Mouse (Mus musculus): ENCODE data around the gene Abcb6. TPM values are rescaled to one million over a fixed set of nuclear protein-coding genes. Genes with fewer than 3 reads are reported as not detected.

Gene Abcb6
- polyA plus RNA-seq (2014; fragmentation: Nextera tagmentation; extraction: Ambion mirVana) = 21.7 and 24.5 TPM in 2 replicates

DNA sequence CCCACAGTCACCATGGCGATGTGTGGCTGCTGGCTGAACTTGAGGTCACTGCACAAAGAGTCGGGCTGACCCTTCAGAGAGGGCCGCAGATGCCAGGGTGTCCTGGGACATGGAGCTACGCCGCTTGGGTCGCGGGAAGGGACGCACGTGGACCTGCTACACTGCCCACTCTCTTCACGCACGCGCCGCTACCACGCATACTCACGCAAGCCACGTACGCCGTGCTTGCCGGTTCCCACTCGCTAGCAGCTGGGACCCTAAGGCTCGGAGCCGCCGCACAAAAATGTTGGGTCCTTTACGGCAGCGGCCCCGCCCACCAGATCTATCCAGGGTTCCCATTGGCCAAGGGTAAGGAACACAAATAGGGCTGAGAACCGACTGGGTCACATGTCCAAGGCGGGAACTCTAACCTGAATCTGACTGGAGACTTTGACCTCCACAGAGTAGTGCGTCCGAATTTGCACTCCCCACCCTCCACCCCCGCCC is at the start of gene Abcb6:
Abcb6 (minus strand) TSS at position 288 of the 486 bp plus-strand sequence.
- Histone ChIP-seq H3K27ac (replicated peaks; ENCODE audit: low read depth, low read length) (no peak within 1 kb of the TSS), H3K9ac (ENCODE audit: low read depth, low read length) (peak within 1 kb of the TSS; percentile 68), H3K4me2 (ENCODE audit: low read depth, low read length) (peak within 1 kb of the TSS; percentile 99), H3K4me3 (ENCODE audit: low read depth, low read length) (peak within 1 kb of the TSS; percentile 56), H3K36me3 (ENCODE audit: control insufficient read depth, insufficient read depth, low read length) (peaks cover 57% of the 10 kb centered on the region), H3K4me1 (ENCODE audit: control insufficient read depth, insufficient read depth, low read length) (peaks cover 6% of the 10 kb centered on the region), H3K27me3 (replicated peaks; ENCODE audit: control insufficient read depth, insufficient read depth, low read length) (no peaks in the 10 kb centered on the region), H3K9me3 (ENCODE audit: control insufficient read depth, low read length) (no peaks in the 10 kb centered on the region)
- DNase-seq (ENCODE audit: low spot score) = peak; percentile 96
- WGBS = under 1% methylated on average over 27 of the region's 31 CpGs
- peak; percentile 98 for ATAC-seq (ENCODE audit: low read depth)

- Histone ChIP-seq H3K4me3 (ENCODE audit: low read depth, low read length) (no peak overlapping the region), H3K9me3 (ENCODE audit: control insufficient read depth, low read length) (no peaks in the 10 kb centered on the region), H3K27ac (replicated peaks; ENCODE audit: low read depth, low read length) (no peak overlapping the region), H3K36me3 (ENCODE audit: control insufficient read depth, insufficient read depth, low read length) (no peaks in the 10 kb centered on the region), H3K27me3 (replicated peaks; ENCODE audit: control insufficient read depth, insufficient read depth, low read length) (no peaks in the 10 kb centered on the region), H3K4me2 (ENCODE audit: low read depth, low read length) (no peak overlapping the region), H3K4me1 (ENCODE audit: control insufficient read depth, insufficient read depth, low read length) (no peaks in the 10 kb centered on the region), H3K9ac (ENCODE audit: low read depth, low read length) (no peak overlapping the region)
- ATAC-seq (ENCODE audit: low read depth) (no peak), DNase-seq (ENCODE audit: low spot score) (no peak)
- 67% methylated on average over 4 of the region's 4 CpGs for WGBS
These were observed 49.0 kb upstream of the Abcb6 start for GRCm38 (mm10) chr1:75229158-75229557.

GRCm38 (mm10) chr1:75227653-75228052 is 47.5 kb upstream of the Abcb6 start:
- DNase-seq (ENCODE audit: low spot score) = no peak

GRCm38 (mm10) chr1:75226138-75226537 is 45.9 kb upstream of the Abcb6 start:
- DNase-seq (ENCODE audit: low spot score) (no peak), ATAC-seq (ENCODE audit: low read depth) (no peak)
- H3K4me3 ChIP-seq (ENCODE audit: low read depth, low read length) = no peak overlapping the region
- no peak overlapping the region for H3K9ac ChIP-seq (ENCODE audit: low read depth, low read length)
- no peaks in the 10 kb centered on the region for H3K9me3 ChIP-seq (ENCODE audit: control insufficient read depth, low read length)
- H3K36me3 ChIP-seq (ENCODE audit: control insufficient read depth, insufficient read depth, low read length) = no peaks in the 10 kb centered on the region
- no peak overlapping the region for H3K27ac ChIP-seq (replicated peaks; ENCODE audit: low read depth, low read length)
- 50% methylated on average over 2 of the region's 2 CpGs for WGBS
- H3K27me3 ChIP-seq (replicated peaks; ENCODE audit: control insufficient read depth, insufficient read depth, low read length) = peaks cover 6% of the 10 kb centered on the region
- no peak overlapping the region for H3K4me2 ChIP-seq (ENCODE audit: low read depth, low read length)
- H3K4me1 ChIP-seq (ENCODE audit: control insufficient read depth, insufficient read depth, low read length) = no peaks in the 10 kb centered on the region

More at GRCm38 (mm10) chr1:75227653-75228052, 47.5 kb upstream of the Abcb6 start:
- Histone ChIP-seq H3K9ac (ENCODE audit: low read depth, low read length) (no peak overlapping the region), H3K4me2 (ENCODE audit: low read depth, low read length) (no peak overlapping the region), H3K27ac (replicated peaks; ENCODE audit: low read depth, low read length) (no peak overlapping the region), H3K4me3 (ENCODE audit: low read depth, low read length) (no peak overlapping the region), H3K27me3 (replicated peaks; ENCODE audit: control insufficient read depth, insufficient read depth, low read length) (no peaks in the 10 kb centered on the region), H3K36me3 (ENCODE audit: control insufficient read depth, insufficient read depth, low read length) (no peaks in the 10 kb centered on the region), H3K4me1 (ENCODE audit: control insufficient read depth, insufficient read depth, low read length) (no peaks in the 10 kb centered on the region), H3K9me3 (ENCODE audit: control insufficient read depth, low read length) (no peaks in the 10 kb centered on the region)
- no peak for ATAC-seq (ENCODE audit: low read depth)
- 56% methylated on average over 1 of the region's 1 CpGs for WGBS

GRCm38 (mm10) chr1:75225473-75225872 is 45.3 kb upstream of the Abcb6 start:
- Histone ChIP-seq H3K27ac (replicated peaks; ENCODE audit: low read depth, low read length) (no peak overlapping the region), H3K4me2 (ENCODE audit: low read depth, low read length) (no peak overlapping the region), H3K9me3 (ENCODE audit: control insufficient read depth, low read length) (no peaks in the 10 kb centered on the region), H3K4me1 (ENCODE audit: control insufficient read depth, insufficient read depth, low read length) (no peaks in the 10 kb centered on the region), H3K27me3 (replicated peaks; ENCODE audit: control insufficient read depth, insufficient read depth, low read length) (peaks cover 13% of the 10 kb centered on the region), H3K9ac (ENCODE audit: low read depth, low read length) (no peak overlapping the region), H3K4me3 (ENCODE audit: low read depth, low read length) (no peak overlapping the region), H3K36me3 (ENCODE audit: control insufficient read depth, insufficient read depth, low read length) (no peaks in the 10 kb centered on the region)
- ATAC-seq (ENCODE audit: low read depth) = no peak
- DNase-seq (ENCODE audit: low spot score) = no peak
- 60% methylated on average over 3 of the region's 3 CpGs for WGBS

- Histone ChIP-seq H3K27me3 (replicated peaks; ENCODE audit: control insufficient read depth, insufficient read depth, low read length) (peaks cover 33% of the 10 kb centered on the region), H3K9me3 (ENCODE audit: control insufficient read depth, low read length) (no peaks in the 10 kb centered on the region), H3K4me2 (ENCODE audit: low read depth, low read length) (no peak overlapping the region), H3K4me1 (ENCODE audit: control insufficient read depth, insufficient read depth, low read length) (peaks cover 3% of the 10 kb centered on the region; the same call in 1 of the 2 replicates), H3K36me3 (ENCODE audit: control insufficient read depth, insufficient read depth, low read length) (no peaks in the 10 kb centered on the region), H3K4me3 (ENCODE audit: low read depth, low read length) (no peak overlapping the region), H3K9ac (ENCODE audit: low read depth, low read length) (no peak overlapping the region), H3K27ac (replicated peaks; ENCODE audit: low read depth, low read length) (no peak overlapping the region)
- ATAC-seq (ENCODE audit: low read depth) (no peak), DNase-seq (ENCODE audit: low spot score) (no peak)
- 63% methylated on average over 6 of the region's 6 CpGs for WGBS
These were observed 43.3 kb upstream of the Abcb6 start for GRCm38 (mm10) chr1:75223532-75223931.

DNA sequence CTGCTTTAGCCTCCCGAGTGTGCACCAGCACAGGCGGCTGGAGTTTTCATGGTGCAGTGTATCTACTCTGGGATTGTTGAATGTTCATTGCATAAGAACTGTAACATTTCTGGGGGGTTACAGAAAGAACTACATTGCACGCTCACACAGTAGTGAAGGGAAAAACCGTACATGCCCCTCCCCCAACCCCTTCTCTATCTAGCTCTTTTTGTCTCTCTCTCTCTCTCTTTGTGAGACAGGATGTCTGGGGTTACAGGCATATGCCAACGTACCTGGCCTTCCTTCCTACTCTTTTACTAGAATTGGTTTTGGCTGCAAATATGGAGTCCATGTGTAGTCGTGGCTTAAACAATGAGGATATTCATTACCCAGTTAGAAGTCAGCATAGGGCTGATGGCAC is 42.7 kb upstream of the Abcb6 start:
- H3K36me3 ChIP-seq (ENCODE audit: control insufficient read depth, insufficient read depth, low read length) = no peaks in the 10 kb centered on the region
- H3K4me1 ChIP-seq (ENCODE audit: control insufficient read depth, insufficient read depth, low read length) = peaks cover 7% of the 10 kb centered on the region; the same call in 1 of the 2 replicates
- no peak for DNase-seq (ENCODE audit: low spot score)
- no peak overlapping the region for H3K4me2 ChIP-seq (ENCODE audit: low read depth, low read length)
- no peak overlapping the region for H3K4me3 ChIP-seq (ENCODE audit: low read depth, low read length)
- peaks cover 39% of the 10 kb centered on the region for H3K27me3 ChIP-seq (replicated peaks; ENCODE audit: control insufficient read depth, insufficient read depth, low read length)
- no peak for ATAC-seq (ENCODE audit: low read depth)
- H3K9ac ChIP-seq (ENCODE audit: low read depth, low read length) = no peak overlapping the region
- 69% methylated on average over 6 of the region's 6 CpGs for WGBS
- H3K27ac ChIP-seq (replicated peaks; ENCODE audit: low read depth, low read length) = no peak overlapping the region
- no peaks in the 10 kb centered on the region for H3K9me3 ChIP-seq (ENCODE audit: control insufficient read depth, low read length)

DNA sequence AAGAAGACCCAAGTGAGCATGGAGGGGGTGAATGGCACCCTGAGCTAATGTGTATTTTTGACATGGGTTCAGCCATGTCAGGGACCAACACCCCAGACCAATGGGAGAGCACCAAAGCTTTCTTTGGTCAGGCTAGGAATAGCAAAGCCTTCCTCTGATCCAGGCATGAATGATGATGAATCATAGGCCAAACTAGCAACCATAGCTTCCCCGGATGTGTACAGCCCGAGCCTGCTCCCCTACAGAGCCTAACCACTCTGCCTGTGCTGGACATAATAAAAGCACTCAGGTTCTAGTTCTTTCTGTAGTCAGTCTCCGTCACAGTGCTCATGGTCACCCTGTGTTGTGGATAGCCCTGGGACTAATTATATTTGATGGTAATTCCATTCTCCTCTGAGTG is 41.3 kb upstream of the Abcb6 start:
- Histone ChIP-seq H3K36me3 (ENCODE audit: control insufficient read depth, insufficient read depth, low read length) (no peaks in the 10 kb centered on the region), H3K27ac (replicated peaks; ENCODE audit: low read depth, low read length) (no peak overlapping the region), H3K9ac (ENCODE audit: low read depth, low read length) (no peak overlapping the region), H3K27me3 (replicated peaks; ENCODE audit: control insufficient read depth, insufficient read depth, low read length) (peaks cover 52% of the 10 kb centered on the region), H3K4me2 (ENCODE audit: low read depth, low read length) (no peak overlapping the region), H3K4me3 (ENCODE audit: low read depth, low read length) (no peak overlapping the region), H3K9me3 (ENCODE audit: control insufficient read depth, low read length) (no peaks in the 10 kb centered on the region), H3K4me1 (ENCODE audit: control insufficient read depth, insufficient read depth, low read length) (peaks cover 7% of the 10 kb centered on the region; the same call in 1 of the 2 replicates)
- ATAC-seq (ENCODE audit: low read depth) (no peak), DNase-seq (ENCODE audit: low spot score) (no peak)
- WGBS = 69% methylated on average over 3 of the region's 3 CpGs

- WGBS = under 1% methylated on average over 22 of the region's 34 CpGs
- H3K4me2 ChIP-seq (ENCODE audit: low read depth, low read length) = peak within 1 kb of the TSS; percentile 95
These were observed 39.3 kb upstream of the Abcb6 start, which contains the start of gene Tuba4a for GRCm38 (mm10) chr1:75219531-75219930. Gene Tuba4a (minus strand): TSS chr1:75219865.

More at GRCm38 (mm10) chr1:75219531-75219930, 39.3 kb upstream of the Abcb6 start, which contains the start of gene Tuba4a:
- ATAC-seq (ENCODE audit: low read depth) = peak; percentile 41
- no peak for DNase-seq (ENCODE audit: low spot score)
- Histone ChIP-seq H3K9me3 (ENCODE audit: control insufficient read depth, low read length) (no peaks in the 10 kb centered on the region), H3K36me3 (ENCODE audit: control insufficient read depth, insufficient read depth, low read length) (peaks cover 16% of the 10 kb centered on the region), H3K27me3 (replicated peaks; ENCODE audit: control insufficient read depth, insufficient read depth, low read length) (peaks cover 53% of the 10 kb centered on the region), H3K4me3 (ENCODE audit: low read depth, low read length) (peak within 1 kb of the TSS; percentile 57), H3K4me1 (ENCODE audit: control insufficient read depth, insufficient read depth, low read length) (peaks cover 7% of the 10 kb centered on the region; the same call in 1 of the 2 replicates), H3K27ac (replicated peaks; ENCODE audit: low read depth, low read length) (no peak within 1 kb of the TSS), H3K9ac (ENCODE audit: low read depth, low read length) (peak within 1 kb of the TSS; percentile 52)
